Mouse (Mus musculus) bone marrow macrophage, adult 2 months (primary cell): ENCODE results near the gene Slc6a21.

Experiments used
- CTCF ChIP-seq: IDR thresholded peaks from 2 replicates; pipeline ENCODE4 v1.5.1; 2012; ENCODE audit warnings: low read depth, mild to moderate bottlenecking, low read length, moderate library complexity
- POLR2A ChIP-seq: IDR thresholded peaks from 2 replicates; pipeline ENCODE4 v1.6.1; 2012; ENCODE audit warnings: mild to moderate bottlenecking, low read depth, low read length, borderline replicate concordance

DNA sequence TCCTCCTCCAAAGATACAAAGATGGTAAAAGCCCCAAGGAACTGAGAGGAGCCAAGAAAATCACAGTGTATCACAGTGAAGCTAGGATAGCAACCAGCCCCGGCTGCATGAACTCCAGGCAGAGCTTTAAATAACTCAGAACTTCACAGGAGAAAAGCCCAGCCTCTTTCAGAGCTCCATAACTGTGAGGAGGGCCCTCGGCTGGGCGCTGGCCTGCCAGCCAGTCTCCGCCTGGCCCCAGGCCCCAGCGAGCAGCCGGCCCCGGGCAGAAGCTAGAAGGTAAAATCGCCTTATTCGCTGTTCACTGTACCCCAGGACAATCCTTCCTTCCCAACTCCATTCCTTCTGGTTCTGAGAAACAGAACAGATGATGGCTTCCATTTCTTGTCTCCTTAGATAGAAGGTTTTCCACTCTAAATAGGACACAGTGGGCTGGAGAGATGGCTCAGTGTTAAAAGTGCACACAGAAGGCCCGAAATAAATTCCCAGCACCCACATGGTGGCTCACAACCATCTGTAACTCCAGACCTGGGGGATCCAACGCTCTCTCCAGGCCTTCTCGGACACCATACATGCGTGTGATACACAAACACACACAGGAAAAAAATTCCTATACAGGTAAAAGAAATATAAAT lies 51.6 kb downstream of the Slc6a21 start:
- TF ChIP-seq POLR2A (no peak), CTCF (no peak)
